Mouse (Mus musculus) olfactory bulb, adult 2 months (tissue): Measurements from ENCODE around the gene Tle3. TPM values are rescaled to one million over a fixed set of nuclear protein-coding genes. Genes with fewer than 3 reads are reported as not detected.

ENCODE experiments used
- H3K27ac ChIP-seq: fragments of 200-500 bp; 2 replicates; pipeline ENCODE4 v1.5.1; 2012; ENCODE audit warnings: low read depth, low read length; ENCODE audit not compliant: insufficient read depth
- H3K4me1 ChIP-seq: fragments of 200-500 bp; 2 replicates; pipeline ENCODE4 v1.6.1; 2012; ENCODE audit warnings: low read length; ENCODE audit not compliant: control insufficient read depth, insufficient read depth
- H3K4me3 ChIP-seq: fragments of 200-500 bp; 2 replicates; pipeline ENCODE4 v1.5.1; 2012; ENCODE audit warnings: mild to moderate bottlenecking, low read depth, low read length, moderate library complexity; ENCODE audit not compliant: insufficient read depth
- CTCF ChIP-seq: fragments of 200-500 bp; IDR thresholded peaks from 2 replicates; pipeline ENCODE4 v1.5.1; 2012; ENCODE audit warnings: low read depth, mild to moderate bottlenecking, low read length, moderate library complexity; ENCODE audit not compliant: insufficient read depth
- POLR2A ChIP-seq: fragments of 200-500 bp; IDR thresholded peaks from 2 replicates; pipeline ENCODE4 v1.6.1; 2012; ENCODE audit warnings: mild to moderate bottlenecking, low read depth, low read length, moderate library complexity; ENCODE audit not compliant: insufficient read depth
- WGBS: fragments of 180-500 bp; shearing (Covaris S2); methylation state at CpG from one replicate; pipeline ENCODE4 v1.1.7; 2018; 5-methylcytosine and 5-hydroxymethylcytosine counted together
- polyA plus RNA-seq: library from polyadenylated mRNA; stranded (reverse); fragments of >200 nt; gene quantifications from 2 replicates; pipeline ENCODE4 v1.2.4, GENCODE M21; 2012; ENCODE audit warnings: low replicate concordance; ENCODE audit not compliant: missing spikeins, insufficient read depth, insufficient read length

The Tle3 gene
- polyA plus RNA-seq, 1 experiment: not detected

- Histone ChIP-seq H3K27ac (no peak overlapping the region), H3K4me1 (peaks cover 14% of the 10 kb centered on the region), H3K4me3 (no peak overlapping the region)
- 57% methylated on average over 9 of the region's 9 CpGs for WGBS
- TF ChIP-seq POLR2A: no peak
- TF ChIP-seq CTCF: no peak
These were observed 6.1 kb upstream of the Tle3 start for GRCm38 (mm10) chr9:61366108-61366507.

GRCm38 (mm10) chr9:61367156-61367555 is 5.0 kb upstream of the Tle3 start:
- Histone ChIP-seq H3K4me3 (no peak overlapping the region), H3K4me1 (peaks cover 15% of the 10 kb centered on the region), H3K27ac (no peak overlapping the region)
- TF ChIP-seq POLR2A: no peak
- TF ChIP-seq CTCF: no peak
- 77% methylated on average over 4 of the region's 4 CpGs for WGBS

- no peak overlapping the region for H3K4me3 ChIP-seq
- peaks cover 15% of the 10 kb centered on the region for H3K4me1 ChIP-seq
- no peak for TF ChIP-seq CTCF
- no peak for TF ChIP-seq POLR2A
- H3K27ac ChIP-seq: no peak overlapping the region
- WGBS: 78% methylated on average over 6 of the region's 6 CpGs
These were observed 4.2 kb upstream of the Tle3 start for GRCm38 (mm10) chr9:61367857-61368566.

GRCm38 (mm10) chr9:61368567-61369240 is 3.5 kb upstream of the Tle3 start:
- H3K4me3 ChIP-seq: no peak overlapping the region
- H3K27ac ChIP-seq: no peak overlapping the region
- H3K4me1 ChIP-seq: peaks cover 15% of the 10 kb centered on the region
- TF ChIP-seq POLR2A (no peak), CTCF (no peak)
- WGBS: 40% methylated on average over 12 of the region's 12 CpGs

GRCm38 (mm10) chr9:61369316-61370273 is 2.6 kb upstream of the Tle3 start:
- 13% methylated on average over 45 of the region's 45 CpGs for WGBS
- H3K4me1 ChIP-seq: peaks cover 15% of the 10 kb centered on the region
- no peak overlapping the region for H3K27ac ChIP-seq
- TF ChIP-seq POLR2A (no peak), CTCF (no peak)
- H3K4me3 ChIP-seq: peak overlapping the region; percentile 8; the same call in 1 of the 2 replicates

GRCm38 (mm10) chr9:61370454-61370888 is 1.7 kb upstream of the Tle3 start:
- TF ChIP-seq CTCF: no peak
- TF ChIP-seq POLR2A: 0 out of 2 replicates have a peak, but pooled peaks have one; percentile 48
- WGBS: 1% methylated on average over 25 of the region's 25 CpGs
- Histone ChIP-seq H3K27ac (peak overlapping the region; percentile 87), H3K4me3 (peak overlapping the region; percentile 57), H3K4me1 (peaks cover 15% of the 10 kb centered on the region)

- TF ChIP-seq CTCF: no peak
- peak; percentile 6; the same call in 1 of the 2 replicates for TF ChIP-seq POLR2A
- H3K4me3 ChIP-seq: peak overlapping the region; percentile 57
- peaks cover 18% of the 10 kb centered on the region for H3K4me1 ChIP-seq
- WGBS: 1% methylated on average over 66 of the region's 66 CpGs
- peak overlapping the region; percentile 87 for H3K27ac ChIP-seq
These were observed 1.0 kb upstream of the Tle3 start for GRCm38 (mm10) chr9:61370889-61371754.

- Histone ChIP-seq H3K27ac (peak overlapping the region; percentile 83), H3K4me1 (peaks cover 26% of the 10 kb centered on the region), H3K4me3 (peak overlapping the region; percentile 68)
- WGBS: under 1% methylated on average over 42 of the region's 42 CpGs
- TF ChIP-seq POLR2A (no peak), CTCF (no peak; the same call in 1 of the 2 replicates)
These were observed 377 bp downstream of the Tle3 start for GRCm38 (mm10) chr9:61372510-61372975.
